Mouse (Mus musculus): ENCODE measurements around the gene Olfr1280. TPM values are rescaled to one million over a fixed set of nuclear protein-coding genes. Genes with fewer than 3 reads are reported as not detected.
"Not testable (repeated sequence)": the region's sequence is repeated elsewhere in the genome, so short reads cannot be mapped to it uniquely, and the experiment has no call there.

The Olfr1280 gene
- polyA plus RNA-seq (2012) = not detected in 2 replicates

- TF ChIP-seq TAL1 (IDR thresholded peaks at IDR 0.05; ENCODE audit: low read length) (no peak), GATA1 (IDR thresholded peaks at IDR 0.05; ENCODE audit: low read length) (no peak)
- Histone ChIP-seq H3K27me3 (ENCODE audit: control insufficient read depth) (no peaks in the 10 kb centered on the region), H3K9me3 (ENCODE audit: control insufficient read depth, low read length) (no peaks in the 10 kb centered on the region; the same call in 1 of the 2 replicates), H3K4me1 (ENCODE audit: control insufficient read depth) (no peaks in the 10 kb centered on the region), H3K4me3 (replicated peaks) (no peak within 1 kb of the TSS), H3K36me3 (ENCODE audit: control insufficient read depth) (no peaks in the 10 kb centered on the region)
These were observed at the start of gene Olfr1280 for GRCm38 (mm10) chr2:111313717-111314116. TSS of gene Olfr1280 (plus strand) at chr2:111314017.

- no peak for TF ChIP-seq GATA1 (IDR thresholded peaks at IDR 0.05; ENCODE audit: low read length)
- TF ChIP-seq TAL1 (IDR thresholded peaks at IDR 0.05; ENCODE audit: low read length) = no peak
- Histone ChIP-seq H3K36me3 (ENCODE audit: control insufficient read depth) (no peaks in the 10 kb centered on the region), H3K9me3 (ENCODE audit: control insufficient read depth, low read length) (no peaks in the 10 kb centered on the region), H3K4me3 (replicated peaks) (no peak within 1 kb of the TSS), H3K4me1 (ENCODE audit: control insufficient read depth) (no peaks in the 10 kb centered on the region), H3K27me3 (ENCODE audit: control insufficient read depth) (no peaks in the 10 kb centered on the region)
These were observed 39.8 kb upstream of the Olfr1280 start, which contains the start of gene Olfr1277 for GRCm38 (mm10) chr2:111274006-111274405. TSS of gene Olfr1277 (minus strand) at chr2:111274106.

DNA sequence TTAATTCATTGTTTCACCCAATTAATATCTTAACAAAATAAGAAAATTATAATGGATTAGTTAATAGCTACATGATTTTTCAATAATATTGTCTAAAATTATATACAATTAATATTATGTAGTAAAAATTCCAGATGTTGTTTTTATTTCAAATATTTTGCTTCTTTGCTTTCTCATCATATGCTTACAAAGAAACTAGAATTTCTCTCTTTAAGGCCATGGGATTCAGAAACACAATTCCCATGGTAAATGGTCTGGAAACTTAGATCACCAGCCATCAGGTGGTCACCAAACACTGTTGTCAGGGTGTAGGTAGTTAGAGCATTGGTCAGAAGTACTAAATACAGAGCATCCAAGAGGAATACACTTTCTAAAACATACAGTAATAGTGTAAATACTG is 24.0 kb upstream of the Olfr1280 start, which contains the start of gene Olfr1278:
Gene Olfr1278, plus strand, starts transcription at position 301 of the 400 bp plus-strand sequence.
- 0 out of 2 replicates have a peak, but pooled peaks cover 2% of the 10 kb centered on the region for H3K9me3 ChIP-seq (ENCODE audit: control insufficient read depth, low read length)
- no peak for TF ChIP-seq TAL1 (IDR thresholded peaks at IDR 0.05; ENCODE audit: low read length)
- no peak for TF ChIP-seq GATA1 (IDR thresholded peaks at IDR 0.05; ENCODE audit: low read length)
- H3K4me3 ChIP-seq (replicated peaks) = no peak within 1 kb of the TSS
- no peaks in the 10 kb centered on the region for H3K4me1 ChIP-seq (ENCODE audit: control insufficient read depth)
- H3K27me3 ChIP-seq (ENCODE audit: control insufficient read depth) = no peaks in the 10 kb centered on the region
- H3K36me3 ChIP-seq (ENCODE audit: control insufficient read depth) = no peaks in the 10 kb centered on the region

- no peak for TF ChIP-seq TAL1 (IDR thresholded peaks at IDR 0.05; ENCODE audit: low read length)
- no peak for TF ChIP-seq GATA1 (IDR thresholded peaks at IDR 0.05; ENCODE audit: low read length)
- H3K4me3 ChIP-seq (replicated peaks) = no peak overlapping the region
- no peaks in the 10 kb centered on the region for H3K27me3 ChIP-seq (ENCODE audit: control insufficient read depth)
- H3K36me3 ChIP-seq (ENCODE audit: control insufficient read depth) = no peaks in the 10 kb centered on the region
- H3K4me1 ChIP-seq (ENCODE audit: control insufficient read depth) = no peaks in the 10 kb centered on the region
- H3K9me3 ChIP-seq (ENCODE audit: control insufficient read depth, low read length) = peaks cover 3% of the 10 kb centered on the region; the same call in 1 of the 2 replicates
These were observed 15.3 kb upstream of the Olfr1280 start for GRCm38 (mm10) chr2:111298541-111298940.

DNA sequence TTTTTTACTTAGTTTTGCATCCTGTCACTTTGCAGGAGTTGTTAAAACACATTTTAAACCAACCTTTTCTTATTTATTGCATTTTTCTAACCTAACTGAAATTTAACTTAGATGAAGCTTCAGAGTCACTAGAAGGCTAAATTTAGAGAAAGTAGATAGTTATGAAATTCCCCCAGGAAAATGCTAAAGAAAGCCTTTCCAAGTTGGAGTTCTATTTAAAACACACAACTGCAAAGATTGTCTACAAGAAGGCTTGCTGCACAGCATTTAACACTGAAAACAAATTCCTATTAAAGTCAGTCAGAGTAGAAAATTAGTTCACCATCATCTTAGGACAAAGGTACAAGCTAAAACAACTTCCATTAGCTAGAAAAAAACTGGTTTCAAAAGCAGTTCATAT is 13.4 kb upstream of the Olfr1280 start, which contains the start of gene Olfr1279:
Gene Olfr1279, plus strand, starts transcription at position 262 of the 400 bp plus-strand sequence.
- H3K4me1 ChIP-seq (ENCODE audit: control insufficient read depth) = no peaks in the 10 kb centered on the region
- no peak within 1 kb of the TSS for H3K4me3 ChIP-seq (replicated peaks)
- H3K36me3 ChIP-seq (ENCODE audit: control insufficient read depth) = no peaks in the 10 kb centered on the region
- H3K27me3 ChIP-seq (ENCODE audit: control insufficient read depth) = no peaks in the 10 kb centered on the region
- no peak for TF ChIP-seq TAL1 (IDR thresholded peaks at IDR 0.05; ENCODE audit: low read length)
- no peak for TF ChIP-seq GATA1 (IDR thresholded peaks at IDR 0.05; ENCODE audit: low read length)
- H3K9me3 ChIP-seq (ENCODE audit: control insufficient read depth, low read length) = peaks cover 3% of the 10 kb centered on the region; the same call in 1 of the 2 replicates

- no peaks in the 10 kb centered on the region for H3K9me3 ChIP-seq (ENCODE audit: control insufficient read depth, low read length)
- no peaks in the 10 kb centered on the region for H3K27me3 ChIP-seq (ENCODE audit: control insufficient read depth)
- no peak within 1 kb of the TSS for H3K4me3 ChIP-seq (replicated peaks)
- H3K4me1 ChIP-seq (ENCODE audit: control insufficient read depth) = no peaks in the 10 kb centered on the region
- no peaks in the 10 kb centered on the region for H3K36me3 ChIP-seq (ENCODE audit: control insufficient read depth)
- no peak for TF ChIP-seq GATA1 (IDR thresholded peaks at IDR 0.05; ENCODE audit: low read length)
These were observed 12.4 kb downstream of the Olfr1280 start, which contains the start of gene Olfr1281 for GRCm38 (mm10) chr2:111326220-111326619. TSS of gene Olfr1281 (plus strand) at chr2:111326520.

DNA sequence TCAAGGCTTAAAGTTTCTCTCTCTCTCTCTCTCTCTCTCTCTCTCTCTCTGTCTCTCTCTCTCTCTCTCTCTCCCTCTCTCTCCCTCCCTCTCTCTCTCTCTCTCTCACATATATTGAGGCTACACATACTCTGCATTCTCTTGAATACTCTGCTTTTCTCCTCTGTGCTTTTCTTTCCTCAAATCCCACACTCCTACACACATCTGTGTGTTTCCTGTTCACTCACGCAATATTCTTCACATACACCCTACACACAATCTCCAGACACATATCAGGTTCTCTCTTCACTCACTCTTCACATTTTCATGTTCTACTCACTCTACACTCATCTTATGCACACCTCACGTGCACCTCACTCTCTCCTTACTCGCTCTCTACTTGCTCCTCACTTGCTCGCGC is 19.9 kb downstream of the Olfr1280 start:
- H3K4me3 ChIP-seq (replicated peaks); H3K27me3 ChIP-seq (ENCODE audit: control insufficient read depth); H3K4me1 ChIP-seq (ENCODE audit: control insufficient read depth); H3K36me3 ChIP-seq (ENCODE audit: control insufficient read depth); H3K9me3 ChIP-seq (ENCODE audit: control insufficient read depth, low read length): not testable (repeated sequence)

GRCm38 (mm10) chr2:111335976-111336375 is 22.2 kb downstream of the Olfr1280 start, which contains the start of gene Olfr1282:
TSS of gene Olfr1282 (minus strand) at chr2:111336076.
- TF ChIP-seq GATA1 (IDR thresholded peaks at IDR 0.05; ENCODE audit: low read length) (no peak), TAL1 (IDR thresholded peaks at IDR 0.05; ENCODE audit: low read length) (no peak)
- Histone ChIP-seq H3K27me3 (ENCODE audit: control insufficient read depth) (no peaks in the 10 kb centered on the region), H3K4me1 (ENCODE audit: control insufficient read depth) (no peaks in the 10 kb centered on the region), H3K9me3 (ENCODE audit: control insufficient read depth, low read length) (0 out of 2 replicates have a peak, but pooled peaks cover 2% of the 10 kb centered on the region), H3K36me3 (ENCODE audit: control insufficient read depth) (no peaks in the 10 kb centered on the region), H3K4me3 (replicated peaks) (no peak within 1 kb of the TSS)

- Histone ChIP-seq H3K36me3 (ENCODE audit: control insufficient read depth) (no peaks in the 10 kb centered on the region), H3K4me3 (replicated peaks) (no peak within 1 kb of the TSS), H3K4me1 (ENCODE audit: control insufficient read depth) (no peaks in the 10 kb centered on the region), H3K27me3 (ENCODE audit: control insufficient read depth) (no peaks in the 10 kb centered on the region), H3K9me3 (ENCODE audit: control insufficient read depth, low read length) (no peaks in the 10 kb centered on the region)
- TF ChIP-seq GATA1 (IDR thresholded peaks at IDR 0.05; ENCODE audit: low read length) = no peak
- TF ChIP-seq TAL1 (IDR thresholded peaks at IDR 0.05; ENCODE audit: low read length) = no peak
These were observed 52.7 kb downstream of the Olfr1280 start, which contains the start of gene Olfr1283 for GRCm38 (mm10) chr2:111366490-111366889. TSS of gene Olfr1283 (plus strand) at chr2:111366790.

DNA sequence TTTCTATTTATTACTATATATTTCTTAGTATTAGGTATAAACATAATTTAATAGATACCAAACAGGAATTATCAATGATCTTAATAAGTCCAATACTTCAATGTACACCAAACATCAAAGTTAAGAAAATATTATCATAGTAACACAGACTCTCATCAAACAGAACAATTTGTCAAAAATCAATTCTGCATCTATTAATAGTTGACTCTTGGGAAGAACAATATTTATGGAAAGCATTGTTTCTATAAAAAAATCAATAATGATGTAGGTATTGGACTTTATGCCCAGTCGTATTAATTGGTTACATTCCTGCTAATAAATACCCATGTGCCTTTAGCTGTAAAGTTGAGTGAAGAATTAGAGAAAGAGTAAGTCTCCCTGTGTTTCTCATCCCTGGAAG is 61.4 kb downstream of the Olfr1280 start, which contains the start of gene Olfr1284:
Gene Olfr1284, plus strand, starts transcription at position 301 of the 400 bp plus-strand sequence.
- Histone ChIP-seq H3K27me3 (ENCODE audit: control insufficient read depth) (no peaks in the 10 kb centered on the region), H3K4me3 (replicated peaks) (no peak within 1 kb of the TSS), H3K36me3 (ENCODE audit: control insufficient read depth) (no peaks in the 10 kb centered on the region), H3K9me3 (ENCODE audit: control insufficient read depth, low read length) (peaks cover 4% of the 10 kb centered on the region), H3K4me1 (ENCODE audit: control insufficient read depth) (no peaks in the 10 kb centered on the region)
- TF ChIP-seq GATA1 (IDR thresholded peaks at IDR 0.05; ENCODE audit: low read length) (no peak), TAL1 (IDR thresholded peaks at IDR 0.05; ENCODE audit: low read length) (no peak)

Other genes with a start within 250 kb of the Olfr1280 start
- not detected in 2 replicates for gene Gm13941, start 208.0 kb upstream of the Olfr1280 start, polyA plus RNA-seq (2012)
- not detected in 2 replicates for gene Gm15130, start 161.1 kb upstream of the Olfr1280 start, polyA plus RNA-seq (2012)
- not detected in 2 replicates for gene 4930430A15Rik, start 84.4 kb upstream of the Olfr1280 start, polyA plus RNA-seq (2012)
- not detected in 2 replicates for gene Olfr1275, start 78.7 kb upstream of the Olfr1280 start, polyA plus RNA-seq (2012)
- not detected in 2 replicates for gene Olfr1276, start 59.5 kb upstream of the Olfr1280 start, polyA plus RNA-seq (2012)
- gene Olfr1277, start 39.9 kb upstream of the Olfr1280 start, polyA plus RNA-seq (2012) = not detected in 2 replicates
- not detected in 2 replicates for gene Olfr1278, start 23.9 kb upstream of the Olfr1280 start, polyA plus RNA-seq (2012)
- not detected in 2 replicates for gene Olfr1279, start 13.4 kb upstream of the Olfr1280 start, polyA plus RNA-seq (2012)
- gene Olfr1281, start 12.5 kb downstream of the Olfr1280 start, polyA plus RNA-seq (2012) = not detected in 2 replicates
- not detected in 2 replicates for gene Olfr1282, start 22.1 kb downstream of the Olfr1280 start, polyA plus RNA-seq (2012)
- not detected in 2 replicates for gene Olfr1283, start 52.8 kb downstream of the Olfr1280 start, polyA plus RNA-seq (2012)
- not detected in 2 replicates for gene Olfr1284, start 61.5 kb downstream of the Olfr1280 start, polyA plus RNA-seq (2012)
- not detected in 2 replicates for gene Olfr1286, start 109.1 kb downstream of the Olfr1280 start, polyA plus RNA-seq (2012)
- gene Olfr1287, start 135.1 kb downstream of the Olfr1280 start, polyA plus RNA-seq (2012) = not detected in 2 replicates
- not detected in 2 replicates for gene Olfr1288, start 160.1 kb downstream of the Olfr1280 start, polyA plus RNA-seq (2012)
- gene Olfr1289, start 166.8 kb downstream of the Olfr1280 start, polyA plus RNA-seq (2012) = not detected in 2 replicates
- gene Olfr1290, start 179.8 kb downstream of the Olfr1280 start, polyA plus RNA-seq (2012) = not detected in 2 replicates
- 0.01 TPM in 1 of 2 replicates, not detected in the other for gene Olfr1291-ps1, start 183.2 kb downstream of the Olfr1280 start, polyA plus RNA-seq (2012)
- gene Olfr1293-ps, start 211.2 kb downstream of the Olfr1280 start, polyA plus RNA-seq (2012) = not detected in 2 replicates
- not detected in 2 replicates for gene Olfr1294, start 226.3 kb downstream of the Olfr1280 start, polyA plus RNA-seq (2012)

All from erythroblast, embryonic 14.5 days (primary cell).